Mouse (Mus musculus): ENCODE data around the gene Tnfsf9.
"Not testable (repeated sequence)": the region's sequence is repeated elsewhere in the genome, so short reads cannot be mapped to it uniquely, and the experiment has no call there.

Gene Tnfsf9

GRCm38 (mm10) chr17:57134021-57134420 lies 28.9 kb downstream of the Tnfsf9 start:
- not testable (repeated sequence) for DNase-seq (ENCODE audit: low read depth in 2 of 2, low spot score in 2 of 2)

GRCm38 (mm10) chr17:57134693-57135092 lies 29.6 kb downstream of the Tnfsf9 start:
- no peak for DNase-seq (ENCODE audit: low read depth in 2 of 2, low spot score in 2 of 2)

GRCm38 (mm10) chr17:57135635-57136034 lies 30.5 kb downstream of the Tnfsf9 start:
- DNase-seq (ENCODE audit: low read depth in 2 of 2, low spot score in 2 of 2) = no peak

- no peak for DNase-seq (ENCODE audit: low read depth in 2 of 2, low spot score in 2 of 2)
These were observed 33.6 kb downstream of the Tnfsf9 start for GRCm38 (mm10) chr17:57138676-57139075.

GRCm38 (mm10) chr17:57139708-57140107 lies 34.6 kb downstream of the Tnfsf9 start:
- no peak for DNase-seq (ENCODE audit: low read depth in 2 of 2, low spot score in 2 of 2)

- DNase-seq (ENCODE audit: low read depth in 2 of 2, low spot score in 2 of 2) = no peak
These were observed 38.6 kb downstream of the Tnfsf9 start for GRCm38 (mm10) chr17:57143704-57144103.

GRCm38 (mm10) chr17:57145115-57145514 lies 40.0 kb downstream of the Tnfsf9 start:
- DNase-seq (ENCODE audit: low read depth in 2 of 2, low spot score in 2 of 2) = no peak

- DNase-seq (ENCODE audit: low read depth in 2 of 2, low spot score in 2 of 2) = no peak
These were observed 43.2 kb downstream of the Tnfsf9 start for GRCm38 (mm10) chr17:57148343-57148742.

GRCm38 (mm10) chr17:57148994-57149803 lies 44.1 kb downstream of the Tnfsf9 start, which contains the start of gene Cd70:
TSS of gene Cd70 (minus strand) at chr17:57149777.
- DNase-seq (ENCODE audit: low read depth in 2 of 2, low spot score in 2 of 2) = no peak

- no peak for DNase-seq (ENCODE audit: low read depth in 2 of 2, low spot score in 2 of 2)
These were observed 47.9 kb downstream of the Tnfsf9 start for GRCm38 (mm10) chr17:57153006-57153405.

GRCm38 (mm10) chr17:57153787-57154186 lies 48.7 kb downstream of the Tnfsf9 start:
- DNase-seq (ENCODE audit: low read depth in 2 of 2, low spot score in 2 of 2) = no peak

All from CD8-positive naive resting alpha-beta T cell, adult 2 months (primary cell).